Mouse (Mus musculus) megakaryocyte-erythroid progenitor cell, adult 5-6 weeks (primary cell): ENCODE measurements at regions not wholly inside any gene's neighbourhood (a gene's known extent, or its start where the extent isn't known, plus 50 kb on each side); places are given as distances from the start of the nearest gene placed in this dataset.
A peak's percentile ranks its signal among the peaks of the same experiment; 100 is the strongest.

Experiments
- ATAC-seq: replicated peaks from 2 replicates; pipeline ENCODE4 v1.8.0; 2016; ENCODE audit warnings: mild to moderate bottlenecking, inconsistent platforms; ENCODE audit not compliant: severe bottlenecking, poor library complexity, low FRiP score, low TSS enrichment

GRCm38 (mm10) chr5:77515448-77515847 lies 107.6 kb upstream of the Igfbp7 start:
- no peak for ATAC-seq

- no peak for ATAC-seq
These were observed 94.8 kb upstream of the Igfbp7 start for GRCm38 (mm10) chr5:77502684-77503083.

GRCm38 (mm10) chr5:77499949-77500460 lies 92.2 kb upstream of the Igfbp7 start:
- ATAC-seq: peak; percentile 34; the same call in 1 of the 2 replicates

GRCm38 (mm10) chr5:77494601-77495000 lies 86.8 kb upstream of the Igfbp7 start:
- no peak for ATAC-seq

- no peak for ATAC-seq
These were observed 81.1 kb upstream of the Igfbp7 start for GRCm38 (mm10) chr5:77488969-77489368.

GRCm38 (mm10) chr5:77487837-77488827 lies 80.3 kb upstream of the Igfbp7 start:
- no peak for ATAC-seq

- ATAC-seq: no peak
These were observed 75.3 kb upstream of the Igfbp7 start for GRCm38 (mm10) chr5:77483053-77483717.

- no peak for ATAC-seq
These were observed 74.0 kb upstream of the Igfbp7 start for GRCm38 (mm10) chr5:77481811-77482210.

GRCm38 (mm10) chr5:77477794-77478193 lies 70.0 kb upstream of the Igfbp7 start:
- no peak for ATAC-seq

GRCm38 (mm10) chr5:77473896-77474486 lies 66.2 kb upstream of the Igfbp7 start:
- no peak for ATAC-seq

- ATAC-seq: no peak
These were observed 61.5 kb upstream of the Igfbp7 start for GRCm38 (mm10) chr5:77469236-77469766.

- peak; percentile 78 for ATAC-seq
These were observed 60.6 kb upstream of the Igfbp7 start for GRCm38 (mm10) chr5:77468467-77468866.

- peak; percentile 52; the same call in 1 of the 2 replicates for ATAC-seq
These were observed 57.2 kb upstream of the Igfbp7 start for GRCm38 (mm10) chr5:77464851-77465548.

- ATAC-seq: peak; percentile 90
These were observed 52.3 kb upstream of the Igfbp7 start for GRCm38 (mm10) chr5:77459896-77460717.
